Mouse (Mus musculus) midbrain, embryonic 13.5 days (tissue): ENCODE data around the gene Ablim1. TPM values are rescaled to one million over a fixed set of nuclear protein-coding genes. Genes with fewer than 3 reads are reported as not detected.

Experiments used
- ATAC-seq: fragments of 200-750 bp; cut with Nextera tagmentation; 2 replicates; pipeline ENCODE4 v1.8.0; 2017; ENCODE audit warnings: mild to moderate bottlenecking, moderate TSS enrichment, moderate library complexity
- H3K27ac ChIP-seq: fragments of 300-500 bp; sonication (generic); 2 replicates; pipeline ENCODE4 v1.5.1; 2015; ENCODE audit warnings: inconsistent platforms, mild to moderate bottlenecking, moderate library complexity
- H3K27me3 ChIP-seq: fragments of 300-500 bp; sonication (generic); 2 replicates; pipeline ENCODE4 v1.6.1; 2015; ENCODE audit warnings: mild to moderate bottlenecking, inconsistent platforms
- H3K36me3 ChIP-seq: fragments of 300-500 bp; sonication (generic); 2 replicates; pipeline ENCODE4 v1.6.1; 2015; ENCODE audit warnings: mild to moderate bottlenecking, inconsistent platforms
- H3K4me1 ChIP-seq: fragments of 300-500 bp; sonication (generic); replicated peaks from 2 replicates; pipeline ENCODE4 v1.6.1; 2015; ENCODE audit warnings: inconsistent platforms
- H3K4me2 ChIP-seq: fragments of 300-500 bp; sonication (generic); replicated peaks from 2 replicates; pipeline ENCODE4 v1.6.1; 2015; ENCODE audit warnings: moderate library complexity, mild to moderate bottlenecking, inconsistent platforms
- H3K4me3 ChIP-seq: fragments of 300-500 bp; sonication (generic); replicated peaks from 2 replicates; pipeline ENCODE4 v1.5.1; 2015; ENCODE audit warnings: mild to moderate bottlenecking, inconsistent platforms
- H3K9ac ChIP-seq: fragments of 300-500 bp; sonication (generic); replicated peaks from 2 replicates; pipeline ENCODE4 v1.6.1; 2015; ENCODE audit warnings: mild to moderate bottlenecking, inconsistent platforms
- H3K9me3 ChIP-seq: fragments of 300-500 bp; sonication (generic); 2 replicates; pipeline ENCODE4 v1.6.1; 2016; ENCODE audit warnings: mild to moderate bottlenecking, inconsistent platforms
- WGBS: fragments of 180-500 bp; shearing (Covaris S2); methylation state at CpG from one replicate; pipeline ENCODE4 v1.1.7; 2015; 5-methylcytosine and 5-hydroxymethylcytosine counted together
- polyA plus RNA-seq: library from polyadenylated mRNA; unstranded; fragments of >200 nt; fragmentation: Nextera tagmentation; extraction: Ambion mirVana; gene quantifications from 2 replicates; pipeline ENCODE4 v1.2.1, GENCODE M21; 2015

Gene Ablim1
- polyA plus RNA-seq, 1 experiment from 2014 or later = 34.4 TPM

- 90% methylated on average over 7 of the region's 7 CpGs for WGBS
- H3K9me3 ChIP-seq = no peaks in the 10 kb centered on the region
- no peaks in the 10 kb centered on the region; the same call in 1 of the 2 replicates for H3K4me1 ChIP-seq
- no peak overlapping the region for H3K9ac ChIP-seq
- no peak overlapping the region for H3K4me3 ChIP-seq
- H3K36me3 ChIP-seq = no peaks in the 10 kb centered on the region
- H3K27ac ChIP-seq = no peak overlapping the region
- no peaks in the 10 kb centered on the region for H3K27me3 ChIP-seq
- no peak overlapping the region for H3K4me2 ChIP-seq
- no peak for ATAC-seq
Observed at GRCm38 (mm10) chr19:57095340-57095739, 219.4 kb downstream of the Ablim1 start.

GRCm38 (mm10) chr19:57093698-57094004, 221.1 kb downstream of the Ablim1 start:
- H3K4me1 ChIP-seq = no peaks in the 10 kb centered on the region; the same call in 1 of the 2 replicates
- no peak for ATAC-seq
- no peak overlapping the region for H3K9ac ChIP-seq
- no peaks in the 10 kb centered on the region for H3K9me3 ChIP-seq
- no peaks in the 10 kb centered on the region for H3K36me3 ChIP-seq
- no peak overlapping the region for H3K4me2 ChIP-seq
- H3K4me3 ChIP-seq = no peak overlapping the region
- 72% methylated on average over 3 of the region's 3 CpGs for WGBS
- H3K27me3 ChIP-seq = no peaks in the 10 kb centered on the region
- no peak overlapping the region for H3K27ac ChIP-seq

GRCm38 (mm10) chr19:57092958-57093697, 221.6 kb downstream of the Ablim1 start:
- no peak overlapping the region for H3K27ac ChIP-seq
- no peak overlapping the region for H3K4me3 ChIP-seq
- no peaks in the 10 kb centered on the region for H3K9me3 ChIP-seq
- H3K9ac ChIP-seq = no peak overlapping the region
- H3K4me1 ChIP-seq = no peaks in the 10 kb centered on the region; the same call in 1 of the 2 replicates
- H3K27me3 ChIP-seq = no peaks in the 10 kb centered on the region
- no peaks in the 10 kb centered on the region for H3K36me3 ChIP-seq
- no peak for ATAC-seq
- H3K4me2 ChIP-seq = no peak overlapping the region
- WGBS = 88% methylated on average over 5 of the region's 5 CpGs

GRCm38 (mm10) chr19:57091278-57091677, 223.4 kb downstream of the Ablim1 start:
- Histone ChIP-seq H3K9me3 (no peaks in the 10 kb centered on the region), H3K36me3 (no peaks in the 10 kb centered on the region), H3K4me1 (no peaks in the 10 kb centered on the region; the same call in 1 of the 2 replicates), H3K27me3 (no peaks in the 10 kb centered on the region), H3K27ac (no peak overlapping the region), H3K4me3 (no peak overlapping the region), H3K4me2 (no peak overlapping the region), H3K9ac (no peak overlapping the region)
- ATAC-seq = no peak
- WGBS = 66% methylated on average over 7 of the region's 7 CpGs

- H3K36me3 ChIP-seq = no peaks in the 10 kb centered on the region
- H3K27me3 ChIP-seq = no peaks in the 10 kb centered on the region
- H3K4me2 ChIP-seq = no peak overlapping the region
- WGBS = 84% methylated on average over 2 of the region's 2 CpGs
- no peak overlapping the region for H3K27ac ChIP-seq
- ATAC-seq = no peak
- no peak overlapping the region for H3K4me3 ChIP-seq
- no peaks in the 10 kb centered on the region; the same call in 1 of the 2 replicates for H3K4me1 ChIP-seq
- H3K9me3 ChIP-seq = no peaks in the 10 kb centered on the region
- H3K9ac ChIP-seq = no peak overlapping the region
Observed at GRCm38 (mm10) chr19:57088804-57089369, 225.8 kb downstream of the Ablim1 start.

GRCm38 (mm10) chr19:57084520-57085166, 230.1 kb downstream of the Ablim1 start:
- H3K27ac ChIP-seq = no peak overlapping the region
- no peaks in the 10 kb centered on the region for H3K27me3 ChIP-seq
- no peaks in the 10 kb centered on the region for H3K4me1 ChIP-seq
- WGBS = 86% methylated on average over 5 of the region's 5 CpGs
- H3K4me2 ChIP-seq = no peak overlapping the region
- H3K36me3 ChIP-seq = no peaks in the 10 kb centered on the region
- H3K9ac ChIP-seq = no peak overlapping the region
- no peaks in the 10 kb centered on the region for H3K9me3 ChIP-seq
- ATAC-seq = no peak
- no peak overlapping the region for H3K4me3 ChIP-seq

GRCm38 (mm10) chr19:57083887-57084286, 230.8 kb downstream of the Ablim1 start:
- Histone ChIP-seq H3K4me3 (no peak overlapping the region), H3K4me2 (no peak overlapping the region)
- no peak for ATAC-seq

GRCm38 (mm10) chr19:57083183-57083555, 231.6 kb downstream of the Ablim1 start:
- peaks cover 13% of the 10 kb centered on the region for H3K4me1 ChIP-seq
- H3K27me3 ChIP-seq = no peaks in the 10 kb centered on the region
- ATAC-seq = no peak
- no peaks in the 10 kb centered on the region for H3K36me3 ChIP-seq
- no peak overlapping the region for H3K9ac ChIP-seq
- no peak overlapping the region for H3K27ac ChIP-seq
- H3K4me3 ChIP-seq = no peak overlapping the region
- WGBS = 74% methylated on average over 10 of the region's 10 CpGs
- no peak overlapping the region for H3K4me2 ChIP-seq
- H3K9me3 ChIP-seq = no peaks in the 10 kb centered on the region

More at GRCm38 (mm10) chr19:57083887-57084286, 230.8 kb downstream of the Ablim1 start:
- Histone ChIP-seq H3K27ac (no peak overlapping the region), H3K4me1 (peaks cover 6% of the 10 kb centered on the region), H3K27me3 (no peaks in the 10 kb centered on the region), H3K36me3 (no peaks in the 10 kb centered on the region), H3K9ac (no peak overlapping the region), H3K9me3 (no peaks in the 10 kb centered on the region)
- 92% methylated on average over 2 of the region's 2 CpGs for WGBS

GRCm38 (mm10) chr19:57082454-57083182, 232.1 kb downstream of the Ablim1 start:
- Histone ChIP-seq H3K4me3 (no peak overlapping the region), H3K27me3 (no peaks in the 10 kb centered on the region), H3K9ac (no peak overlapping the region), H3K27ac (no peak overlapping the region), H3K9me3 (no peaks in the 10 kb centered on the region), H3K4me1 (peaks cover 19% of the 10 kb centered on the region), H3K36me3 (no peaks in the 10 kb centered on the region), H3K4me2 (no peak overlapping the region)
- ATAC-seq = no peak
- 79% methylated on average over 17 of the region's 17 CpGs for WGBS

- WGBS = 59% methylated on average over 4 of the region's 4 CpGs
- no peak for ATAC-seq
- H3K27me3 ChIP-seq = no peaks in the 10 kb centered on the region
- no peaks in the 10 kb centered on the region for H3K36me3 ChIP-seq
- no peak overlapping the region for H3K4me3 ChIP-seq
- no peak overlapping the region for H3K27ac ChIP-seq
- no peak overlapping the region for H3K4me2 ChIP-seq
- peaks cover 27% of the 10 kb centered on the region for H3K4me1 ChIP-seq
- no peaks in the 10 kb centered on the region for H3K9me3 ChIP-seq
- H3K9ac ChIP-seq = no peak overlapping the region
Observed at GRCm38 (mm10) chr19:57081536-57081935, 233.2 kb downstream of the Ablim1 start.

- Histone ChIP-seq H3K4me1 (peaks cover 27% of the 10 kb centered on the region), H3K9ac (no peak overlapping the region), H3K27ac (no peak overlapping the region), H3K9me3 (no peaks in the 10 kb centered on the region), H3K4me2 (no peak overlapping the region), H3K36me3 (no peaks in the 10 kb centered on the region), H3K4me3 (no peak overlapping the region), H3K27me3 (no peaks in the 10 kb centered on the region)
- ATAC-seq = no peak
- WGBS = 95% methylated on average over 3 of the region's 3 CpGs
Observed at GRCm38 (mm10) chr19:57079606-57079981, 235.1 kb downstream of the Ablim1 start.
